Mouse (Mus musculus) thymus, postnatal 0 days (tissue): ENCODE measurements around the gene Tubd1. TPM values are rescaled to one million over a fixed set of nuclear protein-coding genes. Genes with fewer than 3 reads are reported as not detected.
"Not testable (repeated sequence)": the region's sequence is repeated elsewhere in the genome, so short reads cannot be mapped to it uniquely, and the experiment has no call there.

ENCODE experiments used
- DNase-seq: peaks from one replicate; pipeline ENCODE4 v3.0.0-alpha.2; 2015; ENCODE audit warnings: low spot score
- polyA plus RNA-seq: library from polyadenylated mRNA; unstranded; fragments of >200 nt; fragmentation: Nextera tagmentation; extraction: Ambion mirVana; gene quantifications from 2 replicates; pipeline ENCODE4 v1.2.1, GENCODE M21; 2015

Gene Tubd1
- 16.1 and 17.2 TPM in 2 replicates for polyA plus RNA-seq

DNA sequence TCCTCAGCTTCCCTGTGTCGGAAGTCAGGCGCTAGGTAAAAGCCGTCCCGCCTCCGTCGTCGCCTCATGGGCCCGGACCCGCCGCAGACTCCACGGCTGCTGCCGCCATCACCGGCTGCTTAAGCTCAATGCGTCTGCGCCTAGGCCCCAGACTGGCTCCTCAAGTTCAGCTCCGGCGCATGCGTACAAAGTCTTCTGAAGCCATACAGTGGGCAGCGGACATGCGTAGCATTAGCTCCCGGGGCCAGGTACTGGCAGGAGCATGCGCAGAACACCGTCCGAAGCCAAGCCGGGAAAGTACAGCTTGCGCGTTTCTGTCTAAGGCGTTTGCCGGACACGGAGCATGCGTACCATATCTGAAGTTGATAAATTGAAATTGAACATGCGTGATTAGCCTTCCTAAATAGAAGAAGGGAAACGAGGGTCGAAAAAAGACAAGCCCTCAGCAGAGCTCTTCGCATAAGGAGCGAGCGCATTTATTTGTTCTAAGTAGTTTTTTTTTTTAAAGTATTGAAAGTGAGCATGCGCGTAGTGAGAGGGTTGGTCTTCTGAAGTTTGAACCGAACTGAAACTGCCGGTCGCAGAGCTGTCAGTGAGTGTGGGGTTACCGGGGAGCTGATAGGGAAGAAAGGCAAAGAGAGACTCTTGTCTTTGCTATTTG, at the start of gene Tubd1, which contains the start of gene Rps6kb1:
TSS of gene Tubd1 (plus strand) at position 353 of the 661 bp plus-strand sequence.
TSS of gene Rps6kb1 (minus strand) at position 167 of the 661 bp plus-strand sequence.
- peak; percentile 100 for DNase-seq

- no peak for DNase-seq
Observed at GRCm38 (mm10) chr11:86497356-86497755, 47.4 kb upstream of the Tubd1 start.

DNA sequence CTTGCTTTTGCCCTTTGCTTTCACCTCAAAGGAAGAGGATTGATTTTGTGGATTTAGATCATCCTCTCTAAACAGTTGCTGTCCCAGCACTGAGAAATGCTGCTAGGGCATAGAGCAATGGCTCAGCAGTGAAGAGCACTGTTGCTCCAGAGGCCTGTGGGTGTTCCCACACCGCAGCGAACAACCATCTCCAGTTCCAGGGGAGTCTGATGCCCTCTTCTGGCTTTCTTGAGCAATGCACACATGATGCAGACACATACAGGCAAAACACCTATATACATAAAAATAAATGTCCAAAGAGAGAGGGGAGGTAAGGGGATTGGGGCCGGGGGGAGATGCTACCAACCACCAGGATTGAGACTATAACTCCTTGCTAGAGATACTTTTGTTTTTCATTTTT, 46.9 kb upstream of the Tubd1 start:
- DNase-seq = peak; percentile 19

GRCm38 (mm10) chr11:86500795-86501194, 44.0 kb upstream of the Tubd1 start:
- DNase-seq = no peak

- no peak for DNase-seq
Observed at GRCm38 (mm10) chr11:86503121-86503520, 41.7 kb upstream of the Tubd1 start.

DNA sequence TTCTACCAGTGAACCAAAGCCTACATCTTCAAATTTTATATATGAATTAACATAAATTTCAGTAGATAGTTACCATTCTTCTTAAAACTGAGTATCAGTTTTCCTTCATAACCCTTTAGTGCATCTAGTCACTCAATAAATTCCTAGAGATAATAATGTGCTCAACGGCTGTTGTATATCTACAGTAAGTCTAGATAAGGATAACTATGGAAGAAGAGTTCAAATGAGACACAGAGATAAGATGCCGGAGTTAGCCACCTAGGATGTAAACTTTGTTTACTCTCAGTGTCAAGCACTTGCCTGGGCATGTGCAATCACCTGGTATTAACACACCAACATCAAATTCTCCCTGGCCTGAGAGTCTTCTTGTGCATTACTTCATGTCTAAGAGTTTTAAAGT, 37.5 kb upstream of the Tubd1 start:
- DNase-seq = no peak

DNA sequence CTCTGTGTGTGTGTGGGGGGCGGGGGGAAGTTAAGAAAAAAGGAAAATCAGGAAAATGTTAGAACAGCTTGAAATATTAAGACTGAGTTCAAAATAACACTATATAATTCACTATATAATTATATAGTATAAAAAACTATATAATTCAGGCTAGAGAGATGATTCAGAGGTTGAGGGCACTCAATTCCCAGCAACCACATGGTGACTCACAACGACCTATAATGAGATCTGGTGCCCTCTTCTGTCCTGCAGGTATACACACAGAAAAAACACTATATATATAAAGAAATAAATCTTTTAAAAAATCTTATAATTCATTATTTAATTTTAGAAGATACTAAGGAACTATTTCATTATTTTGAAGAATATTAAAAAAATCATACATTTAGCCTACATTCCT, 36.8 kb upstream of the Tubd1 start:
- DNase-seq = no peak

DNA sequence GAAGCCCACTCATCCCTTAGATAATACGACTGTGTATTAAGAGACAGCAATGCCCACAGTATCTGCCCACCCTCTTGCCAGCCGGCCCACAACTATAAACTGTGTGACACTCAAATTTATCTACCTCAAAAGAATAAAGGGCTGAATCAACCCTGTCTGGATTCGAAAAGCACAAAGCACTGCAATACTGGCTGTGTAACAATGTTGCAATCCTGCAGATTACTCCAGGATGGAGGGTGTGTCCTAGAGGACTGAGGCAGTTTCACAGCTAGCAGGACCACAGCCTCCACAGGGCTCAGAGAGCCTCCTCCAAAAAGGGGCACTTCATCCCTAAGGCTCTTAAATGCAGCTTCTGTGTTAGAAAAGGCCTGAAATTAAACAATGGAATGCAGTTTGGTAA, 28.2 kb upstream of the Tubd1 start:
- no peak for DNase-seq

GRCm38 (mm10) chr11:86517229-86517628, 27.6 kb upstream of the Tubd1 start:
- DNase-seq = no peak

GRCm38 (mm10) chr11:86519751-86520150, 25.0 kb upstream of the Tubd1 start:
- DNase-seq = no peak

- DNase-seq = no peak
Observed at GRCm38 (mm10) chr11:86527528-86527927, 17.3 kb upstream of the Tubd1 start.

GRCm38 (mm10) chr11:86532834-86533233, 12.0 kb upstream of the Tubd1 start:
- DNase-seq = peak; percentile 31

DNA sequence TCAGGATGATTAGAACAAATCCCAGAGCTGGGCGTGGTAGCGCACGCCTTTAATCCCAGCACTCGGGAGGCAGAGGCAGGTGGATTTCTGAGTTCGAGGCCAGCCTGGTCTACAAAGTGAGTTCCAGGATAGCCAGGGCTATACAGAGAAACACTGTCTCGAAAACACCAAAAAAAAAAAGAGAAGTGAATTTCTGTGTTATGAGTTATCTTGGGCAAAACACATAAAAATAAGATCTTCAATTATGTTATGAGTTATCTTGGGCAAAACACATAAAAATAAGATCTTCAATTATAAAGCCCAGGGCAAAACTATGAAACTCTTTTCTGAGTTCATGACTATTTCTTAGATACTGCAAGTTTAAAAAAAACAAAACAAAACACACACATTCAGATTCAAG, 11.5 kb upstream of the Tubd1 start:
- DNase-seq = not testable (repeated sequence)

DNA sequence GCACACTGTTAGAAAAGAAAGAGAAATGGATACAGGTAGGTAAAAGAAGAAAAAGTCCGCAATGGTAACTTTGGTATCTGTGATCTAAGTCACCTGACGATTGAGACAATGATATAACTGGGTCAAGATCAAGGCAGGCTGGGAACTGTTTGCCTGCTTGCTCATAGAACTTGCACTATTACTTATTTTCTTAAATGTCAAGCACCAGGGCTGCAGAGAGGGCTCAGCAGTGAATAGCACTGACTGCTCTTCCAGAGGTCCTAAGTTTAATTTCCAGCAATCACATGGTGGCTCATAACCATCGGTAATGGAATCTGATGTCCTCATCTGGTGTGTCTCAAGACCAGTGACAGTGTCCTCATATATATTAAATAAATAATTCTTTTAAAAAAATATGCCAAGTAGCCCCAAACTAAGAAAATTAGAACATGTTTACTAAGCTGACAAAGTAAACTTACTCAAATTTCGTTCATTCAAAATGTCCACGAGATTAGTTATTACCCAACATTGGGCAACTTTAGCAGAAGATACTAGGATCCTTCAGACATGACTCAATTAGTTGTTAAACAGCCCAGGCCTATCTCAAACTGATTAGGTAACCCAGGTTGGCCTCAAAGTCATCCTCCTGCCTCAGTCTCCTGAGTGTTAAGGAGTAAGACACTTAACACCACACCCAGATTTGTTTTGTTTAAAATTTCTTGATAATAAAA, 10.4 kb upstream of the Tubd1 start:
- DNase-seq = no peak

- peak; percentile 70 for DNase-seq
Observed at GRCm38 (mm10) chr11:86538786-86539185, 6.0 kb upstream of the Tubd1 start.

DNA sequence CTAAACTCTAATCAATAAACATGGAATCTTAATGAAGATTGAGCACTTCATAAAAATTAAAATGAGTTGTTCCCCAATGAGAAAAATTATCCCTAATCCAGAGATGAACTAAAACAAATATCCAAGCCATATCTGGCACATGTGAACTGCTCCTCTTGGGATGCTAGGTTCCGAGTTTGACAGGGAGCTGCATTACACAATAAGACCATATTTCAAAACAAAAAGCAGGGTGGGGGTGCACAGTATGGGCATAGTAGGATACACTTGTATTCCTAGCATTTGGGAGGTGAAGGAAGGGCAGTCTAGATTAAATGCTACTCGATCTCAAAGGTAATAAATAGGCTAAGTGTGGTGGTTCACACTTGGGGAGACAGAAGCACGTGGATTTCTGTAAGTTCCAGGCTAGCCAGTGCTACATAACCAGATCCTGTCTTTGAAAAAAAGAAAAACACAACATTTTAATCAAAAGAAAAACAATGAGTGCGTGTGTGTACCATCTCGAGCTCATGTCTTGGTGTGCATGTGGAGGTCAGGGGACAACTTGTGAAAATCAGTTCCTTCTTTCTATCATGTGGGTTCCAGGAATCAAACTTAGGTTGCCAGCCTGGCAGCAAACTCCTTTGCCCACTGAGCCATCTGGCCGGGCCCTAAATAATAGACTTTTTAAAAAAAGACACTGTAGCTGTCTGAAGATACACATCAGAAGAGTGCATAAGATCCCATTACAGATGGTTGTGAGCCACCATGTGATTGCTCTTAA, 4.9 kb upstream of the Tubd1 start:
- DNase-seq = no peak

GRCm38 (mm10) chr11:86540476-86540845, 4.3 kb upstream of the Tubd1 start:
- DNase-seq = no peak

DNA sequence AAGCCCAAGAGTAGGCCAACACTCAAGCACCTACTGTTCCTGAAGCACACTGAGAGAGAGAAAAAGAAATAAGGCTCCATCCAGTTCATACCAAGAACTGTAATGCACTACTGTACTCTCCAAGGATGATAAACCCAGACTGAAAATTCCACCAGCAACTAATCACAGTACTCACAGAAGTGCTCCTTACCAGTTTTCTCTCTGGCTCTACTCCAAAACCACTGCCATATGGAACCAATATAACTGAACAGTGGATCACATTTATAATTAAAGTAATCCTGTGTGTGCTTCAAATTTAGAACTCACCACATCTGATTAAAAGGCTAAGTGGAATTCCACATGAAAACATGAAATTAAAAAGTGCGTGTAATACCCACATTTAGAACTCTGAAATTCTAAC, 1.9 kb upstream of the Tubd1 start:
- DNase-seq = no peak

GRCm38 (mm10) chr11:86543960-86544638, 692 bp upstream of the Tubd1 start:
- DNase-seq = peak; percentile 53

GRCm38 (mm10) chr11:86545556-86545955, 765 bp downstream of the Tubd1 start:
- no peak for DNase-seq

DNA sequence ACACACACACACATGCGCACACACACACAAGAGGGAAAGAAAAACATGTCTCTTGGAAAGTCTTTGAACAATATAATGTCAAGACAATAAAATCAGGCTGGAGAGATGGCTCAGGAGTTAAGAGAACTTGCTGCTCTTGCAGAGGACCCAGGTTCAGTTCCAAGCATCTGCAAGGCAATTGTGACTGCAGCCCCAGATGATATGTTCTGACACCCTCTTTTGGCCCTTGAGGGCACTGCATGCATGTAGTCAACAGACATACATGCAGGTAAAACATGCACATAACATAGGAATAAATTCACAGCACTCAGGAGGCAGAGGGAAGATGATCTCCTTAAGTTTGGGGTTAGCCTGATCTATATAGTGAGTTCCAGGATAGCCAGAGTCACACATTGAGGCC, 2.6 kb downstream of the Tubd1 start:
- no peak for DNase-seq

DNA sequence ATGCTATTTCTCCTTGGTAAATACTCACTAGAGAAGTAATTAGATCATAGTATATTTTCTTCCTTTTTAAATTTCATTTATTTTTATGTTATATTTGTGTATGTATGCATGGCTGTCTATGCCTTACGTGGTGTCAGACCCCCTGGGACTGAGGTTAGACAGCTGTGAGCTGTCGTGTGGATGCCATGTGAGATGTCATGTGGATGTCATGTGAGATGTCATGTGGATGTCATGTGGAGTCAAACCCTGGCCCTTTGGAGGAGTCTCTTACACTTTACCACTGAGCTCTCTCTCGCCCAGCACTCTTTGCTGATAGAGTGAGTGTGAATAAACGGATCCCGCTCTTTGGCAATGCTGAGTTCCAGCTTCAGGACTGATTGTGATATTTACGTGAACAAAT, 8.7 kb downstream of the Tubd1 start:
- DNase-seq = no peak
